Mouse (Mus musculus) neutrophil, adult 5-6 weeks (primary cell): ENCODE results near the gene Ccm2. TPM values are rescaled to one million over a fixed set of nuclear protein-coding genes. Genes with fewer than 3 reads are reported as not detected.

Source experiments
- ATAC-seq: fragments of 151-379, 151-347 bp; 2 replicates; pipeline ENCODE4 v1.8.0; 2017; ENCODE audit warnings: mild to moderate bottlenecking, moderate TSS enrichment; ENCODE audit not compliant: insufficient number of reproducible peaks, poor library complexity, low FRiP score, severe bottlenecking; ENCODE audit errors: extremely low read depth
- total RNA-seq: library from RNA; stranded (forward); fragments of 200-1000 nt; gene quantifications from 2 replicates; pipeline ENCODE4 v1.2.3, GENCODE M21; 2017

Ccm2 gene
- total RNA-seq, 1 experiment from 2014 or later = 297 TPM

GRCm38 (mm10) chr11:6567951-6568350 lies 21.3 kb downstream of the Ccm2 start:
- peak; percentile 27; the same call in 1 of the 2 replicates for ATAC-seq

DNA sequence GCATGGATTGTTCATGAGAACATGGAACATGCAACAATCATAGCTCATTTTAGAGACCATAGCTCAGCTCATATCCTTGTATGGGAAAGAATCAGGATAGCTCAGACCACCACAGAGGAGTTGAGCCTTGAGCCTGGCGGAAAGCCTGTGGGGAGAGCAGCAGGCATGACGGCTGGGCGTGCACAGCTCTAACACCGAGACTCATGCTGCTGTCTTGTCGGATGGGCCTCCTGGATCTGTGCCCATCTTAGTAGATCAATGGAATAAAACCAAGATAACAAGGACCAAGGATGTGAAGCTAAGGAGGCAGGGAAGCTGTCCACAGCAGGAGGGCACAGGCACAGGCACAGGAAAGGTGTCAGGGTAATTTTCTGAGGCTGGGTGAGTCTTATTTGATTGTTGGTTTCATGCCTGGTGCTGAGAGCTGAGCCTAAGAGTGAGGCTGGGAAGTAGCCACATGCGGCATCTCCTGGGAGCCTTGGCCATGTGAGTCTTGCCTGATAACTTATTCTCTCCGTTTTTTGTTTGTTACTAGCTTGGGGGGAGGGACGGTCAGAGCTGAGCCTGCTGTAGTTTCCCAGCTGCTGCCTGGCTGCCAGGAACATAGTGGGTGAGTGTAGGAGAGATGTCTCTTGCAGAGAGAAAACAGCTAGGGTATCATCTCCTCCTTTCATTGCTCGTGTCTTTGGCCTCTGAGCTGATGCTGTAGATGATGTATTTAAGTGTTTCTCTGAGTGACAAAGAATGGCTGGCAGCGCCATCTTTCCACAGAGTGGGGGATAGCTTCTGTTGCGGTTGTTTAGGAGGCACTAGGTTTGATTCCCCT lies 22.1 kb downstream of the Ccm2 start:
- ATAC-seq = no peak

GRCm38 (mm10) chr11:6569410-6569777 lies 22.7 kb downstream of the Ccm2 start:
- no peak for ATAC-seq

- ATAC-seq = peak; percentile 58
These were observed 29.5 kb downstream of the Ccm2 start for GRCm38 (mm10) chr11:6576151-6576550.

- ATAC-seq = no peak
These were observed 32.7 kb downstream of the Ccm2 start for GRCm38 (mm10) chr11:6579361-6579760.

DNA sequence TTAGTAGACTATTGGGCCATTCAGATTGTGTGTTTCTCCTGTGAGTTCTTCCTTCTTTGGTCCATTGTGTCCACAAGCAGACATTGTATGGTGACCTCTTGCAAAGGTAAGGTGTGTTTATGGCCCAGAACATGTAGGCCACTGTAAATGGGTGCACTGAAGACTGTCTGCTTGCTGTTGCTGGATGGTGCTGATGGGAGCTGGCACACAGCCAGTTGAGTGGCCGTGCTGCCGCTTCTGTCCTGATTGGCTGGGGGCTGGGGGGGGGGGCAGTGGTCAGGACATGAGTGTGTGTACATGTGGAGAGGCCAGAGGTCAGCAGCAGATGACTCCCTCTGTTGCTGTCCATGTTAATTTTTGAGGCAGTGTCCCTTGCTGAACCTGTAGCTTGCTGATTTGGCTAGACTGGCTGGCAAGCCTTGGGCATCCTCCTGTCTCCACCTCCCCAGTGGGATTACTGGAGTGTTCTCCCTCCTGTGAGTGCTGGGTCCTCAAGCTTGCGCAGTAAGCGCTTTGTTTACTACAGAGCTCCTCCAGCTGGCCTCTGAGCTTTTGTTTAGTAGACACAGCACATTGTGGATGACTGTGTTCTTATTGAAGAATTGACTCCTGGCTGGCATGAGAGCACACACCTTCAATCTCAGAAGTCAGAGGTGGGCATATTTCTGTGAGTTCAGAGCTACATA lies 33.5 kb downstream of the Ccm2 start:
- ATAC-seq = no peak

DNA sequence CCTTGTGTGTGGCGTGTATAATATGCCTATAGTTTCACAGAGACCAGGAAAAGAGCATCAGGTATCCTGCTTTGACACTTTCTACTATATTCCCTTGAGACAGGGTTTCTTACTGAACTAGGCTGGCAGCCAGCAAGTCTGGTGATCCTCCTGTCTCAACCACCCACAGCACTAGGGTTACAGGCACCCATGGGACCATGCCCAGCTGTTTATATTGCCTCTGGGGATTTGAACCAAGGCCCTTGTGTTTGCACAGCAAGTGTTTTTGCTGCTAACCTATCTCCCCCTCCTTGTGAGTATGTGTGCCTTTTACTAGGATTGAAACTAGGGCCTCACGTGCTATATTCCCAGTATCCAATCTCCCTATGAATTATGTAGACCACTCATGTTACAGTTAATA lies 34.9 kb downstream of the Ccm2 start:
- peak; percentile 48; the same call in 1 of the 2 replicates for ATAC-seq

- ATAC-seq = no peak
These were observed 39.1 kb downstream of the Ccm2 start for GRCm38 (mm10) chr11:6585748-6586147.

GRCm38 (mm10) chr11:6586660-6587059 lies 40.0 kb downstream of the Ccm2 start:
- ATAC-seq = peak; percentile 82

DNA sequence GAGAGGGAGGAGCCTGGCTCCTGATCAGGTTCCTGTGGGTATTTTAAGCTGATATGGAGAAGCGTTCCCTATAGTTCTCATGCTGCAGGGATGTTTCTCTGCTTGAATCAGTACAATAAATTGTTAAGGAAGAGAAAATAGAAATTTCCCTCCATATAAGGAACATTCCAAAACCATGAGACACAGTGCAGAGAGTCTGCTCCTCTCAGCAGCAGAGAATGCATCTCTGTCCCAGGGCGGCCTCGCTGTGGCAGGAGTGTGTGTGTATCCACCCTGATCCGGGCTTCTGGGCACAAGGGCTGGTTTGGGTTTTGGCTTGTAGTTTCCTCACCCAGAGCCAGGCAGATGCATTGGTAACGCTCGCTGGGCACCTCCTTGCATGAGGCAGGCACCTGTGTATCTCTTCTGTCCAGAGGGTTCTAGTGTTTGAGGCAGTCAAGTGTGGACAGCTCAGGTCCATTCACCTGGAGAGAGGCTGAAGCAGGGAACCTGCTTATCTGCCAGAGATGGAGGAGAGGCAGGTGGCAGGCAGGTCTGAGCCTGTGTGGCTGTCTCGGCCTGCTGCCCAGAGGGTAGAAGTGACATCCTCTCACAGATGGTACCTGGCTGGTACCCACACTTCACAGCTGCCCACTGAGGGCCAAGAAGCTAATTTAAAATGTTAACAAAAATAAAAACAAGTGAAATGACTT lies 40.7 kb downstream of the Ccm2 start:
- ATAC-seq = no peak

DNA sequence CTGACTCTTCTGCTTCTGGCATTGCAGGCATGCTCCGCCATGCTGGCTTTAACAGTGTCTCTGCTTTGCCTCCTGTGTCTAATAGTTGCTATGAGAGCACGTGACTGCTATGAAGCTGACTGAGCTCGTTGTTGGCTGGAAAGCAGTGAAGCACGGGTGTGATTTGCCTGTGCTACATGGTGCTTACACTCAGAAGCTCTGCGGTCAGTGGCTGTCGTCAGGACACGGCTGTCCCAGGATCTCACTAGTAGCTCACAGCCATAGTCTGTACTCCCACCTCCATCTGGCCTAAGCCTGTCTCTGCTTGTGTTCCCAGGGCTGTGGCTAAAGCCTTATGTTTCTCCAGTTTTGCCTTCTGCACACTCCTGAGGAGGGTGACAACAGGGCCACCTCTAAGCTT lies 41.6 kb downstream of the Ccm2 start:
- peak; percentile 58 for ATAC-seq

GRCm38 (mm10) chr11:6589838-6590237 lies 43.2 kb downstream of the Ccm2 start:
- ATAC-seq = no peak

DNA sequence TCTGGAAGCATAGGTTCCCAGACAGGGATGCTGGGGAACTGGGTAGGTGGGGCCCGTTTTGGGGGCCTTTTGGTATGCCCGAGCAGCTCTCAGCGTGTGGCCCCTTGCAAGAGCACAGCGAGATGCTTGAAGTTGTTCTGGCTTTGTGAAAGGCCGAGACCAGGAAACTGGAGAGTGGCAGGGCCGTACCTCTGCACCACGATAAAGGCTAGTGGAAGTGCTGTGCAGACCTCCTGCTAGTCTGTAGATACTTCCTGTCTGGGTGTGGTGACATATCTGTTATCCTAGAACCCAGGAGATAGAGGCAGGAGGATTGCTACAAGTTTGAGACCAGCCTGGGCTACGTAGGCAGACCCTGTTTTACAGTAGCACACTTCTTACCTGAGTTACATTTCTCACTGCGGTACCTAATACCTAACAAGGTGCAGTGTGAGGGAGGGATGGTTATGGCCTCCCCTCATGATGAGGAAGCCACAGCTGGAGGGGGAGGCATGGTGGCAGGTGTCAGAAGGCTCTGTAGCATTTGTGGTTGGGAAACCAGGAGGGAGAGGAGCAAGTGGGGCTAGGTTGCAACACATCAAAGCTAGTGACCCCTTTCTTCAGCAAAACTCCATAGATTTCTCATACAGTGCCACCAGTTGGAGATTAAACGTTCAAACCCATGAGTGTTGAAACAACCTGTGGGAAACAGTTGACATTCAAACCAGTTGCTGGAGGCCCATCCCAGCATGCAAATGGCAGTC lies 44.4 kb downstream of the Ccm2 start:
- ATAC-seq = no peak

DNA sequence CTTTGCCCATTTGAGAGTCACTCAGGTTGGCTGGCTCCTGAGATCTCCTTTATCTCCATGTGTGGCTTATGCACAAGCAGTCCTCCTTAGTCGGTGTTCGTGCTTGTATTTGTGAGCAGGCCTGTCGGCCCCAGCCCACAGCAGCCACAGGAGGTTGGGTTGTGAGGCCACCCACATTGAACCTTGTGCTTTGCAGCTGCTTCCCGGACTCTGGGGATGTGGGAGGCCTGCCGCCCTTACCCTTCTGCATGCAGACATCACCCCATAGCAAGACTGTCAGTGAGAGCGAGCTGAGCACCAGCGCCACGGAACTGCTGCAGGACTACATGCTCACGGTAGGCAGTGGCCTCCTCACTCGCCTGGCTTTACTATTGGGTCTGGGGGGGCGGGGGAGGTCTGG lies 46.7 kb downstream of the Ccm2 start:
- no peak for ATAC-seq

DNA sequence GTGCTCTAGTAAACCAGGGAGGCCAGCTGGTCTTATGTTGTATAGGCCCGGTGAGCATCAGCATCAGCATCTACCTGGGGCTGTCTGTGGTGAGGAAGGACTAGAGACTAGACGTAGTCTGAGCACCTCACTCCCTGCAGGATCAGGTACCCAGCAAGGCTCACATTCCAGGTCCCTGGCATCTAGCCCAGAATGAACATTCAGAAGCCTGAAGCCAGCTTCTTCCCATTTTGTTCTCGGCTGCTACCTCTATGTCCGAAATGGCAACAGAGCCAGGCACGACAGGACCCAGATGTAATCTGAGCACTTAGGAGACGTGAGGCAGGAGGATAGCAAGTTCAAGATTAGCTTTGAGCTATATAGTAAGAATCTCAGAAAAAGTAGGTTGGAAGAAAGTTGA lies 48.2 kb downstream of the Ccm2 start:
- ATAC-seq = no peak

DNA sequence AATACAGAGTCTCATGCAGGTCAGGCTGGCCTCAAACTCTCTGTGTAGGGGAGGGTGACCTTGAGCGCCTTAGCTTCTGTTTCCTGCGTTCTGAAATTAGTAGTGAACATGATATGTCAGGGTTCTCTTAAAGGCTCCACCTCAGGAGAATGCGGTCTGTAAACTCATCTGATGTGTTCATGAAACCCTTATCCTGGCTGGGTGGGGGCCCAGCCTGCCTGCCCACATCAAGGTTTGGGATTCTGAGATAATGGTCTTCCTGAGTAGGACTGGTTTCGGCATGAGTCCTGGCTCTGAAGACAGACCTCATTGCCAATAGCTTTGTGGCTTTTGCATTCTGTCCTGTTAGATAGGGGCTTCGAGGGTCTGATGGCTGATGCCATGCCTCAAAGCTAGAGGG lies 48.7 kb downstream of the Ccm2 start:
- ATAC-seq = no peak

GRCm38 (mm10) chr11:6596205-6596604 lies 49.5 kb downstream of the Ccm2 start:
- ATAC-seq = no peak

DNA sequence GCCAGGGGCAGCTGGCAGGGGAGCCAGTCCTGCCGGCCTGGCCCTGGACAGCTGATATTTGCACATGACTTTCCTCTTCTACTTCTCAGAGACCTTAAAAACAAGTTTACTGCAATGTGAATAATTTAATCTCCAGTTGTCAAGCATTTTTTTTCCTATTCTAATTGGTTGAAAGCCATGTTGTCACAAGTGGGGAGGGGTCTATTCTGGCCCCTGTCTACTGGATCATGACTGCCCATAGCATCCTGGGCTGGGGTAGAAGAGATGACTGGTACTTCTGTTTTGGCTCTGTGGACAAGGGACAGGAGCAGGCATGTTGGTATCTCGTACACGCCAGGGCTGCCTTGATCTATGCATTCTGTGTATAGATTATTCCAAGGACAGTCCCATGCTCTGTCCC lies 49.9 kb downstream of the Ccm2 start:
- ATAC-seq = no peak

DNA sequence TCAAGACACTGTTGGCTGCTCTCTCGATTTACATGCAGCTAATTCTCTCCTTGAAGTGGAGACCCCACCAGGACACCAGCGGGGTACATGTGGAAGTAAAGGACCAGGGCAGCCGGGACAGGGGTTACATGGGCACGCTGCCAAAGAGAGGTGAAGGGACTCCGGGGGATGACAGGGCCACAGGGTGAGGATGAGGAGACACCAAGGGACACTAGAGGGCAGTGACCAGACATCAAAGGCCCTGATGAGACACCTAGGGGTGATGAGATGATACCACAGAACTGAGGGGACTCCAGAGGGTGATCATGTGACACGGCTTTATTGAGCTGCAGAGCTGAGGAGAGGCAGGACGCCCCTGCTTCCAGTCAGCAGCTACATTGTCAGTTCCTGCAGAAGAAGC lies 50.8 kb downstream of the Ccm2 start:
- ATAC-seq = no peak
